Mouse (Mus musculus): ENCODE results near the gene Unc5b.
"Not testable (repeated sequence)": the region's sequence is repeated elsewhere in the genome, so short reads cannot be mapped to it uniquely, and the experiment has no call there.

Unc5b gene

GRCm38 (mm10) chr10:60753261-60753660 is 78.1 kb downstream of the Unc5b start:
- no peak for DNase-seq (ENCODE audit: low spot score)

GRCm38 (mm10) chr10:60752040-60753020 is 79.1 kb downstream of the Unc5b start, which contains the start of gene Slc29a3:
Slc29a3 (minus strand) TSS chr10:60752794.
- peak; percentile 97 for DNase-seq (ENCODE audit: low spot score)

DNA sequence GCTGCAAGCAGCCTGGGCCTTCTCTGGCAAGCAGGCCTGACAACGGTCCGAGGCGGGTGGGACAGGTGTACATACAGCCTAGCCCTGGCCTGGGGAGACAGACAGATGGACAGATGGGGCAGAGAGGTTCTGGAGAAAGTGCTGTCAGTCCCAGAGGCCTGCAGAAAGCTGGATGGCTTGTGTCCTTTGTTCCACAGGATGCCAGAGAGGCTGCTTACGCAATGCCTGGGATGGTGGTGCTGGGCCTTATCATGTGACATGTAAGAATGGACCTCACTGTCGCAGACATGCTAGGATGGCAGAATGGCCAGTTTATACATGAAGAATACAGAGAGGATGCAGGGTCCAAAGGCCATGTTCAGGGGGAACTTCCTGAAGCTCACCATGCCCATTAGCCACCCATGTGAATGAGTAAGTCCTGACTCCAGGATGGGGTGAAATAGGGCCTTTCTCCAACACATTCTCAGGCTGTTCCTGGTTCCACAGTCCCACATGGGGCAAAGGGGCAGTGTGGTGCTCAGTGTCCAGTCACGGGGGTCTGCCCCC is 83.6 kb downstream of the Unc5b start:
- DNase-seq (ENCODE audit: low spot score), result no peak

GRCm38 (mm10) chr10:60746512-60746911 is 84.9 kb downstream of the Unc5b start:
- no peak for DNase-seq (ENCODE audit: low spot score)

DNA sequence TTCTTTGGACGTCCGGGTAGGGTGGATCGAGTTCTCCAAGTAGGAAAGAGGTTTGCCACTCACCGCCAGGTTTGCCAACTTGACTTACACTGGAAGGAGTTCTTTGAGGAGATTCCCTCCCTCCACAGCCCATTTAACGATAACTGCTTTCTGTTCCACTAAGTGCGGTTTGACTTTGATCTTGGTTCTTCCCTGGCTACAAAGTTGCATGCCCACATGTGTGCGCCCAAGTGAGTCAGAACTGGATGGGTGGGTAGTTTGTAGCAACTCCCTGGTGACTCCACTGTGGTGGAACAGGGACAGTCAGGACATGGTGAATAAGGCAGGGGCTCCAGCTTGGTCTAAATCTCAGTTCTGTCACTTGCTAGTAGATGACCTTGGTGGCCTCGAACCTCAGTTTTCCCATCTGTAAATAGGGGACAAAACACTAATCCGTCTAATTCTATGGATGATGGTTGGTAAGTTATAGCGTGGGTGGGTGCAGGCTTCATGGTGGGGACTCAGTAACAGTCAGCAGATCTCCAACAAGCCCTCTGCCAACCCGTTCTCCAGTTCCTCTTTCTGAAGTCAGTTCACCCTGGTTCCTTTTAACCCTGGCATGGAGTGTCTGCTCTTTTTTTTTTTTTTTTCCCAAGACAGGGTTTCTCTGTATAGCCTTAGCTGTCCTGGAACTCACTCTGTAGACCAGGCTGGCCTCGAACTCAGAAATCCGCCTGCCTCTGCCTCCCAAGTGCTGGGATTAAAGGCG is 86.7 kb downstream of the Unc5b start:
- DNase-seq (ENCODE audit: low spot score), result peak; percentile 26

DNA sequence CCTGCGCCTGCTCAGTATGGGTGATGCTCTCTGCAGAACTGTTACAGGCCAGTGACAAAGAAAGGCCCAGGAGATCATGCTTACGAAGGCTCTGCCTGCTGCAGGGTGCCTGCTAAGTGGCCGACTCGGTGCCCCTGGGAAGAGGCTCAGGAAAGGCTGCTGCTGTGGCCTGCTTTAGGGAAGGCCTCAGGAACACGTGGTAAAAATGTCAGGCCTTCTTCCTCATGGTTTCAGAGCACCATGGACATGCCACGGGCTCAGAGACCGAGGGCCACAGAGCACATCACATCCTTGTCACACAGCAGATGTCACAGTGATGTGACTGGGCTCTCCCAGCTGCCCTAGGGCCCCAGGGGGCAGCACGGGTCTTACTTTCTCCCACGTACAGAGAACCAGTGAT is 87.7 kb downstream of the Unc5b start:
- DNase-seq (ENCODE audit: low spot score), result no peak

- no peak for DNase-seq (ENCODE audit: low spot score)
Observed at GRCm38 (mm10) chr10:60742942-60743341, 88.4 kb downstream of the Unc5b start.

DNA sequence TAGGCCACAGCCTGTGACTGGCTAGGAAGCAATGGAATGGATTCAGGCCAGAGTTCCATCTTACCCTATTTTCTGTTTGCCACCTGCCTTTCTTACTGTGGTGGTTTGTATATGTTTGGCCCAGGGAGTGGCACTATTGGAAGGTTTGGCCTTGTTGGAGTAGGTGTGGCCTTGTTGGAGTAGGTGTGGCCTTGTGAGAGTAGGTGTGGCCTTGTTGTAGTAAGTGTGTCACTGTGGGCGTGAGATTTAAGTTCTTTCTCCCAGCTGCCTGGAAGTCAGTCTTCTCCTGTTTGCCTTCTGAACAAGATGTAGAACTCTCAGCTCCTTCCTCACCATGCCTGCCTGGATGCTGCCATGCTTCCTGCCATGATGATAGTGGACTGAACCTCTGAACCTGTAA is 89.1 kb downstream of the Unc5b start:
- DNase-seq (ENCODE audit: low spot score), result not testable (repeated sequence)

DNA sequence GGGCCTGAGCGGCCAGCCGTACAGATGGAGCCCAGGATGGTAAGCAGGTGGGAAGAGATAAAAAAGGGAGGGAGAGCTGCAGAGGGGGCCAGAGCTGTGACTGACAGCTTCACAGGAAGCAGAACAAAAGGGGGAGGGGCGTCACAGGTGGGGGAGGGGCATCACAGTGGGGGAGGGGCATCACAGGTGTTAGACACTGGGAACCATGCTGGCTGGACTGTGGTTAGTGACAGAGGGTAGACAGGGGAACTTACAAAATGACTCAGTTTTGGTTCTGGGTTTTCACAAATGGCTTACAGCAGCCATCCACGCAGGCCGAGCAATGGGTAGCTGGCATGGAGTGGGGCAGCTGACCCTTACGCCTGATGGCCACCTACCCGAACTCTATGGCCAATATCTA is 89.9 kb downstream of the Unc5b start:
- no peak for DNase-seq (ENCODE audit: low spot score)

DNA sequence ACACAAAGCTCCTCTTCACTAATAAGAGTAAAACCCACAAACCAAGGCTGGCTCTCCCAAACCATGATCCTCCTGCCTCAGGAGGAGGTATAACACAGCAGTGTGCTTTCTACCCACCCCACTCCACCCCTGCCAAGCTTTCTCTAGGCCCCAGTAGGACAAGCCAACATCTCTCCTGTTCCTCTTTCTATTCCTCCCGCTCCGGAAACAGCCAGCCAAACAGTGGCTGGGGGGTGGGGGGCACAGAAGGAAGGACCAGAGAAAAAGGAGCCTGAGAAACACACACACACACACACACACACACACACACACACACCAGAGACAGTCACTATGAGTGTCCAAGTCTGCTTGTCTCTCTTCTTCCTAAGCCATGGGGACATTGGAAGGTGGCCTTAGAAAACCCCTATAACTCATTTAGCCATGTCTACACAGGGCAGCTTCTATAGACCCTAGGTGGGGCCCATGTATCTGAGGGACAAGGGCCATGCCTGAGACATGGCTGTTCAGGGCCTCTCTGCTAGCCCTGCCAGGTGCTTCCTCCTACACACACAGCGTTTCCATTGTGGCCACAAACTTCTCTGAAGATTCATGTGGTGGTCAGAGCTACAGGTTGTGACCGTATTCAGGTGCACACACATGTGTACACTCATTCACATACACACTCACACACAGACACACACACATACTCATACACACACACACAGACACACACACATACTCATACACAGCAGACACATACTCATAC is 91.6 kb downstream of the Unc5b start:
- no peak for DNase-seq (ENCODE audit: low spot score)

DNA sequence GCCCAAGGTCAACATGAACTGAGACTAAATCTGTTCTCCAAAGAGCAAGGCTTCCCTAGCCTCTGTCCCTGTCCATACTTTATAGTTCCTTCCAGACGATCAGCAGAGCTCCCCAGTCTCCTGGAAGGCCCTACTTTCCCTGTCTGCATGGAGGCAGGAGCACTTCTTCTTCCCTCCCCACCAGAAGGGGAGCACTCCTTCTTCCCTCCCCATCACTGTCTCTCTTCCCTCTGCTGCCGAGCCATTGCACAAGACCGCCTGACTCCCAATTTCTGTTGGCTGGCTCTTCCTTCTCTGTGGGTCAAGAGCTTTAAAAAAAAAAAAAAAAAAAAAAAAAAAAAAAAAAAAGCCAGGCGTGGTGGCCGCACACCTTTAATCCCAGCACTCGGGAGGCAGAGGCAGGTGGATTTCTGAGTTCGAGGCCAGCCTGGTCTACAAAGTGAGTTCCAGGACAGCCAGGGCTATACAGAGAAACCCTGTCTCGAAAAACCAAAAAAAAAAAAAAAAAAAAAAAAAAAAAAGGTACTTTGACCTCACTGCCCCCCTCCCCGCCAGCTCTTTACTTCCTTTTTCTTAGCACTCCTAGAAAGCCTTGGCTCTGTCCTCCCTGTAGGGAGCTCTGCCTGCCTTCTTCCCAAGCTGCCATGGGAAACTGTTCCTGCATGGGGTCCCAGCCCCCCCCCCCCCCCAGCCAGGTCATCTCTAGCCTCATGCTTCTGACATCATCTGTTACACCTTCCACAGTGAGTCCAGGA is 93.3 kb downstream of the Unc5b start:
- no peak for DNase-seq (ENCODE audit: low spot score)

DNA sequence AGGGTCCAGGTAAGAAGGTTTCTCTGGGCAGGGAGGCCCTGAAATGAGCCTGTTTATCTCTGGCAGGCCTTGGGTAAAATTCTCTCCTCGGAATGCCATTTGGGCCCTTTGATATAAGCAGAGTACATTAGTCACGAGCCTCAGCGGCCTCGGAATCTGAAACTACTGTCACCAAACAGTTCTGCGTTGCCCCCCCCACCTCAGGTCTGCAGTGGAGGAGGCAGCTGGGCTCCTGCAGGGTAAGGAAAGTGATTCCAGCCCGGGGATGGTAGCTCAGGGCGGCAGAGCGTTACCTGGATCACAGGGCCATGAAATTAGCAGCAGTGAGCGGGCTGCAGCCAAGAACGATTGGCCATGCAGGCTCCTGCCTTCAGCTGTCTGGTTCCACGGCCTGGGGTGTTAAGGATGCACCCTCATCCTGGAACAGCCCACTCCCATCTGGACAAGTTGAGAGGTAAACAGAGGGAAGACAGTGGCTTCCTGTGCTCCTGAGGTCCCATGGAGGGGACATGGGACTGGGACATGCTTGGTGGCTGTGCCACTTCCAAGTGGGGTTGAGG is 94.1 kb downstream of the Unc5b start:
- no peak for DNase-seq (ENCODE audit: low spot score)

DNA sequence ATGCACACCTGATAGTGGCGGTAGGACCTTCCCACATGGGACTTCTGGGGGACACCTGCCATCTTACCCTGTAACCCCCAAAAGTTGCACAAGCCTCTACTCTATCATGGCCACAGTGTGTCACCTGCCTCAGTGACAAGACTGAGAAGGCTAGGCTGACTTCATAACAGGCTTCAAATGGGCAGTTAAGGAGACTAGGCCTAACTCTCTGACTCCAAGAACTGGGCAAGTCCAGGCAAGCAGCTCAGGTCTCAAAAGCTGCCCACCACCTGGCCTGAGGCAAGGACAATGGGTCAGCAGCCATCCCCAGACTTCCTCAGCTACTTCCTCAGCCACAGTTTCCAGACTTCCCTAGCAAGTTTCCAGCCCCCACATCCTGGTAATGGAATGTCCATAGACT is 95.6 kb downstream of the Unc5b start:
- DNase-seq (ENCODE audit: low spot score), result no peak

GRCm38 (mm10) chr10:60733471-60733870 is 97.9 kb downstream of the Unc5b start:
- DNase-seq (ENCODE audit: low spot score), result no peak

- DNase-seq (ENCODE audit: low spot score), result no peak
Observed at GRCm38 (mm10) chr10:60732397-60732861, 99.0 kb downstream of the Unc5b start.

DNA sequence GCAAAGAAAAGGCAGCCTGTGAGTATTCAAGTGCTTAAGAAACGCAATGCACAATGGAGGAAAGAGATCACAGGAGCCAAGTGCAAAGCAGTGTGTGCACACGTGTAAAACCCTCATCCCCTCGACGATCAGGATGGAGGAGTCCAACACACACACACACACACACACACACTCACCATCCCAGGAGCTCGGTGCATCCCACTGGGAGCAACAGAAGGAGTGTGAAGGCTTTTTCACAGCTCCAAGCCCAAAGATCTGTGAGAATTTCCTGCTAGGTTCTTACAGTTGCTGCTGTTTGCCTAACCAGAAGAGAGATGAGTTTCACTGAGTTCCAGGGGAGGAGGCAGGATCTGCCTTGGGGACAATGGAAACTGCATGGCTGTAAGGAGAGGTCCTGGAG is 99.6 kb downstream of the Unc5b start:
- no peak for DNase-seq (ENCODE audit: low spot score)

DNA sequence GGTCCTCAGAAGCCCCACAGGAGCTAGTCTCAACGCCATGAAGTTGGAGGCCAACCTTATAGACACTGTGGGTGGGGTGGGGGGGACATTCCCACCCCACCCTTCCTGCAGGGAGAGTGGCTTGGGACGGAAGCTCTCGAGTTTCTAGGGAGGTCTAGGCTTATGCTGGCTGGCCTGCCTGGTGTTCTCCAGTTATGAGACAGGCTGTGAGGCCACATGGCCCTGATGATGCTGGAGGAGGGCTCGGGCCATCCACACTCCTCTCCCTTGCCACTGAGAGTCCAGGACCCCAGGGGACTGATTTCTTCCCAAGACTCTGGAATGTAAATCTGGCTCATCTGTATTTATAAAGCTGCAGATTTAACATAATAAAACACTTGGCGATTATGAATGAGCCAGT is 104.1 kb downstream of the Unc5b start:
- DNase-seq (ENCODE audit: low spot score), result no peak

GRCm38 (mm10) chr10:60726896-60727295 is 104.5 kb downstream of the Unc5b start:
- no peak for DNase-seq (ENCODE audit: low spot score)

- DNase-seq (ENCODE audit: low spot score), result no peak
Observed at GRCm38 (mm10) chr10:60724496-60724895, 106.9 kb downstream of the Unc5b start.

GRCm38 (mm10) chr10:60723345-60723744 is 108.0 kb downstream of the Unc5b start:
- DNase-seq (ENCODE audit: low spot score), result no peak

DNA sequence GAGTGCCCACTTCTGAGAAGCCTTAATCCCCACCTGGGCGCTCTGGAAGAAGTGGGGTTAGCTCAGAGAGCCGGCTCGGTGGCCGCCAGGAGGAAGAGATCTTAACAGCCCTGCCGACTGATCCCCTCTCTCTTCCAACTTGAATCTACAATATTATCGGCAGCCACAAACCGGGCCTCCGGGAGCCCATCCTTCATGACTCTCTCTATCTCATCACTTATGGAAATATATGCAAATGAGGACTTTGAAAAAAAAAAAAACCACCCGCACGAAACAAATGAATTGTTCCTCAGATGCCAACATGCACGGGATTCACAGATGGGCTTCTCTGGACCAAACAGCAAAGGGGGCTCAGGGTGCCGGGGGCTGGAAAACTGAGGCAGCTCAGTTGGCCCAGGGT is 109.7 kb downstream of the Unc5b start:
- DNase-seq (ENCODE audit: low spot score), result no peak
